Mouse (Mus musculus): ENCODE measurements around the gene Il7r.

GRCm38 (mm10) chr15:9533356-9533902 lies 3.5 kb upstream of the Il7r start:
- TF ChIP-seq POLR2A (IDR thresholded peaks at IDR 0.05; ENCODE audit: borderline replicate concordance, extremely low read depth, low read depth, low read length), result no peak
- TF ChIP-seq CTCF (IDR thresholded peaks at IDR 0.05; ENCODE audit: insufficient read depth, low read length), result no peak
